Mouse (Mus musculus): ENCODE results near the gene Hpse2. TPM values are rescaled to one million over a fixed set of nuclear protein-coding genes. Genes with fewer than 3 reads are reported as not detected.

The Hpse2 gene
- polyA plus RNA-seq, 1 experiment from 2014 or later, result 0.73 TPM

DNA sequence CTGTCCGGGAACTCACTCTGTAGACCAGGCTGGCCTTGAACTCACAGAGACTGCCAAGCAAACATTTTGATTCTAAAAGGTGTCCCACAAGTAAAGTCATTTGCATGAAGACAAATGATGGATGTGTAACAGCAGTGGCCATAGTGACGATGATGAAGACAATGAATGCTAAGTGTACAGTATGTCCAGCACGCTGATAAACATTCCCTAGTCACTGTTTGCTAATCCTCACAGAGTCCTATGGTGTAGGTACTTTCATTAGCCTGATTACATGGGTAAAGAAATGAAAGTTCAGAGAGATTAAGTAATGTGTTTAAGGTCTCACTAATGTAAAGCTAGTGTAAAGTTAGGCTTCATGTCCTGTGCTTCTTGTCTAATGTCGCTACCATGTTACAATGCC lies 511.6 kb downstream of the Hpse2 start:
- no peaks in the 10 kb centered on the region for H3K27me3 ChIP-seq (ENCODE audit: control insufficient read depth, insufficient read depth, low read length)
- H3K27ac ChIP-seq (ENCODE audit: low read depth, low read length), result no peak overlapping the region
- DNase-seq (ENCODE audit: low spot score), result no peak
- no peaks in the 10 kb centered on the region for H3K4me1 ChIP-seq (replicated peaks; ENCODE audit: control insufficient read depth, insufficient read depth, low read length)
- no peaks in the 10 kb centered on the region for H3K36me3 ChIP-seq (ENCODE audit: control insufficient read depth, insufficient read depth, low read length)
- H3K9ac ChIP-seq (ENCODE audit: low read depth, low read length), result no peak overlapping the region
- H3K4me2 ChIP-seq (replicated peaks; ENCODE audit: low read depth, low read length), result no peak overlapping the region
- H3K9me3 ChIP-seq (ENCODE audit: control insufficient read depth, low read length), result no peaks in the 10 kb centered on the region
- H3K4me3 ChIP-seq (ENCODE audit: low read depth, low read length), result no peak overlapping the region
- no peak for ATAC-seq (ENCODE audit: low FRiP score)
- WGBS, result 70% methylated on average over 4 of the region's 4 CpGs

GRCm38 (mm10) chr19:42869663-42870530 lies 518.3 kb downstream of the Hpse2 start:
- H3K9me3 ChIP-seq (ENCODE audit: control insufficient read depth, low read length), result no peaks in the 10 kb centered on the region
- H3K27me3 ChIP-seq (ENCODE audit: control insufficient read depth, insufficient read depth, low read length), result no peaks in the 10 kb centered on the region
- no peaks in the 10 kb centered on the region for H3K4me1 ChIP-seq (replicated peaks; ENCODE audit: control insufficient read depth, insufficient read depth, low read length)
- no peak for DNase-seq (ENCODE audit: low spot score)
- H3K4me2 ChIP-seq (replicated peaks; ENCODE audit: low read depth, low read length), result no peak overlapping the region
- 79% methylated on average over 8 of the region's 8 CpGs for WGBS
- no peak overlapping the region for H3K9ac ChIP-seq (ENCODE audit: low read depth, low read length)
- H3K27ac ChIP-seq (ENCODE audit: low read depth, low read length), result no peak overlapping the region
- no peak overlapping the region for H3K4me3 ChIP-seq (ENCODE audit: low read depth, low read length)
- no peaks in the 10 kb centered on the region for H3K36me3 ChIP-seq (ENCODE audit: control insufficient read depth, insufficient read depth, low read length)
- no peak for ATAC-seq (ENCODE audit: low FRiP score)

GRCm38 (mm10) chr19:42868958-42869662 lies 519.0 kb downstream of the Hpse2 start:
- Histone ChIP-seq H3K27me3 (ENCODE audit: control insufficient read depth, insufficient read depth, low read length) (no peaks in the 10 kb centered on the region), H3K9me3 (ENCODE audit: control insufficient read depth, low read length) (no peaks in the 10 kb centered on the region), H3K36me3 (ENCODE audit: control insufficient read depth, insufficient read depth, low read length) (no peaks in the 10 kb centered on the region), H3K4me2 (replicated peaks; ENCODE audit: low read depth, low read length) (no peak overlapping the region), H3K9ac (ENCODE audit: low read depth, low read length) (no peak overlapping the region), H3K4me3 (ENCODE audit: low read depth, low read length) (no peak overlapping the region), H3K4me1 (replicated peaks; ENCODE audit: control insufficient read depth, insufficient read depth, low read length) (no peaks in the 10 kb centered on the region), H3K27ac (ENCODE audit: low read depth, low read length) (no peak overlapping the region)
- DNase-seq (ENCODE audit: low spot score) (no peak), ATAC-seq (ENCODE audit: low FRiP score) (no peak)
- WGBS, result 52% methylated on average over 3 of the region's 3 CpGs

DNA sequence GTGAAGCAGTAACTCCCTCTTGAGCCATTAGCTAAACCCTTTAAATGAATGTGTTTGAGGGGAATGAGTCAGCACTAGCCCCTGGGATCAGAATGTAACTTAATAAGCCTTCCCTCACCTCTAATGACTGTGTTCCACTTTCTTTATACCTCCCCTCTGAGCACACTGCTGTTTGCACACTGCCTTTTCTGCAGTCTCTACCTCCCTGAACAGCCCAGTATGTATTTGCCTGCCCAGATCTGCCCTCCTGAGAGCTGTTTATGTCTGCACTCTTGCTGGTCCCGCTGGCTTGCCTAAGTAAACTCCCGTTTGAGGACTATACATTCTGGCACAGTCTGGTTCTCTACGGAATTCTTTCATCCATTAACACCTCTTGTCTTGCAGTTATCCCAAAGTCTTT lies 525.1 kb downstream of the Hpse2 start:
- Histone ChIP-seq H3K4me1 (replicated peaks; ENCODE audit: control insufficient read depth, insufficient read depth, low read length) (no peaks in the 10 kb centered on the region), H3K27me3 (ENCODE audit: control insufficient read depth, insufficient read depth, low read length) (no peaks in the 10 kb centered on the region), H3K4me2 (replicated peaks; ENCODE audit: low read depth, low read length) (no peak overlapping the region), H3K36me3 (ENCODE audit: control insufficient read depth, insufficient read depth, low read length) (no peaks in the 10 kb centered on the region), H3K9me3 (ENCODE audit: control insufficient read depth, low read length) (no peaks in the 10 kb centered on the region), H3K9ac (ENCODE audit: low read depth, low read length) (no peak overlapping the region), H3K4me3 (ENCODE audit: low read depth, low read length) (no peak overlapping the region), H3K27ac (ENCODE audit: low read depth, low read length) (no peak overlapping the region)
- 58% methylated on average over 3 of the region's 3 CpGs for WGBS
- no peak for ATAC-seq (ENCODE audit: low FRiP score)
- no peak for DNase-seq (ENCODE audit: low spot score)

- 86% methylated on average over 5 of the region's 5 CpGs for WGBS
- no peak overlapping the region for H3K4me2 ChIP-seq (replicated peaks; ENCODE audit: low read depth, low read length)
- H3K9ac ChIP-seq (ENCODE audit: low read depth, low read length), result no peak overlapping the region
- H3K4me3 ChIP-seq (ENCODE audit: low read depth, low read length), result no peak overlapping the region
- no peaks in the 10 kb centered on the region for H3K9me3 ChIP-seq (ENCODE audit: control insufficient read depth, low read length)
- no peaks in the 10 kb centered on the region for H3K36me3 ChIP-seq (ENCODE audit: control insufficient read depth, insufficient read depth, low read length)
- H3K27me3 ChIP-seq (ENCODE audit: control insufficient read depth, insufficient read depth, low read length), result no peaks in the 10 kb centered on the region
- H3K27ac ChIP-seq (ENCODE audit: low read depth, low read length), result no peak overlapping the region
- ATAC-seq (ENCODE audit: low FRiP score) (no peak), DNase-seq (ENCODE audit: low spot score) (no peak)
- no peaks in the 10 kb centered on the region for H3K4me1 ChIP-seq (replicated peaks; ENCODE audit: control insufficient read depth, insufficient read depth, low read length)
These were observed 531.1 kb downstream of the Hpse2 start for GRCm38 (mm10) chr19:42857096-42857495.

DNA sequence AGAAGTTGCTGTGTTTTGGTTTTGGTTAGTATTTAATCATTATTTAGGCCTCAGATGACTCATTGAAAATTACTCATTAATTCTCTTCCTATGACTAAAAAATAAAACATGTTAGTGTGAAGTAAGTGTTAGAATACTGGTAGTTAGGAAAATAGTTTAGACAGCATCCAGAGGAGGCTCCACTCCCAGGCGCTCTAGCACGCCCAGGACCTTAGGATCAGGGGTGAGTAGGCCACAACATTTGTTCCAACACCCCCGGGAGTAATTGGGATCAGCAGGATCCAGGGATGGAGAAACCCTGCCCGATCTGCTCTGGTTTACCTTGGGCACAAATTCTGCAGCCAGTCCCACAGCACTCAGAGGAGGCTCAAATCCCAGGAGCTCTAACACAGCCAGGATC lies 532.5 kb downstream of the Hpse2 start:
- H3K27ac ChIP-seq (ENCODE audit: low read depth, low read length), result no peak overlapping the region
- no peaks in the 10 kb centered on the region for H3K4me1 ChIP-seq (replicated peaks; ENCODE audit: control insufficient read depth, insufficient read depth, low read length)
- no peaks in the 10 kb centered on the region for H3K36me3 ChIP-seq (ENCODE audit: control insufficient read depth, insufficient read depth, low read length)
- no peak overlapping the region for H3K9ac ChIP-seq (ENCODE audit: low read depth, low read length)
- H3K4me3 ChIP-seq (ENCODE audit: low read depth, low read length), result no peak overlapping the region
- no peak overlapping the region for H3K4me2 ChIP-seq (replicated peaks; ENCODE audit: low read depth, low read length)
- H3K27me3 ChIP-seq (ENCODE audit: control insufficient read depth, insufficient read depth, low read length), result no peaks in the 10 kb centered on the region
- H3K9me3 ChIP-seq (ENCODE audit: control insufficient read depth, low read length), result no peaks in the 10 kb centered on the region
- no peak for DNase-seq (ENCODE audit: low spot score)
- ATAC-seq (ENCODE audit: low FRiP score), result no peak
- 86% methylated on average over 4 of the region's 4 CpGs for WGBS

GRCm38 (mm10) chr19:42850444-42850843 lies 537.7 kb downstream of the Hpse2 start:
- Histone ChIP-seq H3K9me3 (ENCODE audit: control insufficient read depth, low read length) (no peaks in the 10 kb centered on the region), H3K9ac (ENCODE audit: low read depth, low read length) (no peak overlapping the region), H3K36me3 (ENCODE audit: control insufficient read depth, insufficient read depth, low read length) (no peaks in the 10 kb centered on the region), H3K27me3 (ENCODE audit: control insufficient read depth, insufficient read depth, low read length) (no peaks in the 10 kb centered on the region), H3K27ac (ENCODE audit: low read depth, low read length) (no peak overlapping the region), H3K4me2 (replicated peaks; ENCODE audit: low read depth, low read length) (no peak overlapping the region), H3K4me1 (replicated peaks; ENCODE audit: control insufficient read depth, insufficient read depth, low read length) (no peaks in the 10 kb centered on the region), H3K4me3 (ENCODE audit: low read depth, low read length) (no peak overlapping the region)
- WGBS, result 86% methylated on average over 5 of the region's 5 CpGs
- DNase-seq (ENCODE audit: low spot score) (no peak), ATAC-seq (ENCODE audit: low FRiP score) (no peak)

- 83% methylated on average over 4 of the region's 4 CpGs for WGBS
- DNase-seq (ENCODE audit: low spot score), result no peak
- no peak for ATAC-seq (ENCODE audit: low FRiP score)
- Histone ChIP-seq H3K9ac (ENCODE audit: low read depth, low read length) (no peak overlapping the region), H3K4me3 (ENCODE audit: low read depth, low read length) (no peak overlapping the region), H3K9me3 (ENCODE audit: control insufficient read depth, low read length) (no peaks in the 10 kb centered on the region), H3K4me2 (replicated peaks; ENCODE audit: low read depth, low read length) (no peak overlapping the region), H3K27me3 (ENCODE audit: control insufficient read depth, insufficient read depth, low read length) (no peaks in the 10 kb centered on the region), H3K36me3 (ENCODE audit: control insufficient read depth, insufficient read depth, low read length) (no peaks in the 10 kb centered on the region), H3K4me1 (replicated peaks; ENCODE audit: control insufficient read depth, insufficient read depth, low read length) (no peaks in the 10 kb centered on the region), H3K27ac (ENCODE audit: low read depth, low read length) (no peak overlapping the region)
These were observed 548.4 kb downstream of the Hpse2 start for GRCm38 (mm10) chr19:42839621-42840294.

Data from hindbrain, embryonic 11.5 days (tissue).